Mouse (Mus musculus): ENCODE measurements at regions not wholly inside any gene's neighbourhood (a gene's known extent, or its start where the extent isn't known, plus 50 kb on each side); places are given as distances from the start of the nearest gene placed in this dataset.

- DNase-seq: no peak
- 62% methylated on average over 4 of the region's 4 CpGs for WGBS
- Histone ChIP-seq H3K4me1 (ENCODE audit: control insufficient read depth, insufficient read depth, low read length) (no peaks in the 10 kb centered on the region), H3K4me3 (replicated peaks; ENCODE audit: extremely low read depth, low read depth, low read length) (no peak overlapping the region)
- TF ChIP-seq POLR2A (IDR thresholded peaks at IDR 0.05; ENCODE audit: borderline replicate concordance, extremely low read depth, low read depth, low read length): no peak
- TF ChIP-seq CTCF (IDR thresholded peaks at IDR 0.05; ENCODE audit: insufficient read depth, low read length): no peak
Measured at GRCm38 (mm10) chr4:93540588-93540987, 205.3 kb upstream of the Tusc1 start.

GRCm38 (mm10) chr4:93527382-93527781 is 192.1 kb upstream of the Tusc1 start:
- Histone ChIP-seq H3K4me3 (replicated peaks; ENCODE audit: extremely low read depth, low read depth, low read length) (no peak overlapping the region), H3K4me1 (ENCODE audit: control insufficient read depth, insufficient read depth, low read length) (no peaks in the 10 kb centered on the region)
- TF ChIP-seq POLR2A (IDR thresholded peaks at IDR 0.05; ENCODE audit: borderline replicate concordance, extremely low read depth, low read depth, low read length): no peak
- no peak for TF ChIP-seq CTCF (IDR thresholded peaks at IDR 0.05; ENCODE audit: insufficient read depth, low read length)
- DNase-seq: no peak
- 57% methylated on average over 2 of the region's 2 CpGs for WGBS

- Histone ChIP-seq H3K4me3 (replicated peaks; ENCODE audit: extremely low read depth, low read depth, low read length) (no peak overlapping the region), H3K4me1 (ENCODE audit: control insufficient read depth, insufficient read depth, low read length) (no peaks in the 10 kb centered on the region)
- TF ChIP-seq CTCF (IDR thresholded peaks at IDR 0.05; ENCODE audit: insufficient read depth, low read length): no peak
- no peak for TF ChIP-seq POLR2A (IDR thresholded peaks at IDR 0.05; ENCODE audit: borderline replicate concordance, extremely low read depth, low read depth, low read length)
- 57% methylated on average over 5 of the region's 5 CpGs for WGBS
- DNase-seq: no peak
Measured at GRCm38 (mm10) chr4:93520454-93521100, 185.3 kb upstream of the Tusc1 start.

GRCm38 (mm10) chr4:93518925-93519324 is 183.6 kb upstream of the Tusc1 start:
- no peaks in the 10 kb centered on the region for H3K4me1 ChIP-seq (ENCODE audit: control insufficient read depth, insufficient read depth, low read length)
- TF ChIP-seq CTCF (IDR thresholded peaks at IDR 0.05; ENCODE audit: insufficient read depth, low read length): no peak
- no peak for TF ChIP-seq POLR2A (IDR thresholded peaks at IDR 0.05; ENCODE audit: borderline replicate concordance, extremely low read depth, low read depth, low read length)
- WGBS: 83% methylated on average over 5 of the region's 5 CpGs
- H3K4me3 ChIP-seq (replicated peaks; ENCODE audit: extremely low read depth, low read depth, low read length): no peak overlapping the region
- no peak for DNase-seq

GRCm38 (mm10) chr4:93510771-93511170 is 175.5 kb upstream of the Tusc1 start:
- TF ChIP-seq POLR2A (IDR thresholded peaks at IDR 0.05; ENCODE audit: borderline replicate concordance, extremely low read depth, low read depth, low read length) (no peak), CTCF (IDR thresholded peaks at IDR 0.05; ENCODE audit: insufficient read depth, low read length) (no peak)
- DNase-seq: no peak
- 22% methylated on average over 1 of the region's 1 CpGs for WGBS
- Histone ChIP-seq H3K4me3 (replicated peaks; ENCODE audit: extremely low read depth, low read depth, low read length) (no peak overlapping the region), H3K4me1 (ENCODE audit: control insufficient read depth, insufficient read depth, low read length) (no peaks in the 10 kb centered on the region)

GRCm38 (mm10) chr4:93496871-93497270 is 161.6 kb upstream of the Tusc1 start:
- H3K4me3 ChIP-seq (replicated peaks; ENCODE audit: extremely low read depth, low read depth, low read length): no peak overlapping the region
- H3K4me1 ChIP-seq (ENCODE audit: control insufficient read depth, insufficient read depth, low read length): no peaks in the 10 kb centered on the region
- TF ChIP-seq CTCF (IDR thresholded peaks at IDR 0.05; ENCODE audit: insufficient read depth, low read length) (no peak), POLR2A (IDR thresholded peaks at IDR 0.05; ENCODE audit: borderline replicate concordance, extremely low read depth, low read depth, low read length) (no peak)
- WGBS: 73% methylated on average over 2 of the region's 2 CpGs
- DNase-seq: no peak

- no peak for TF ChIP-seq CTCF (IDR thresholded peaks at IDR 0.05; ENCODE audit: insufficient read depth, low read length)
- TF ChIP-seq POLR2A (IDR thresholded peaks at IDR 0.05; ENCODE audit: borderline replicate concordance, extremely low read depth, low read depth, low read length): no peak
- 88% methylated on average over 4 of the region's 4 CpGs for WGBS
- Histone ChIP-seq H3K4me1 (ENCODE audit: control insufficient read depth, insufficient read depth, low read length) (no peaks in the 10 kb centered on the region), H3K4me3 (replicated peaks; ENCODE audit: extremely low read depth, low read depth, low read length) (no peak overlapping the region)
- no peak for DNase-seq
Measured at GRCm38 (mm10) chr4:93494319-93494718, 159.0 kb upstream of the Tusc1 start.

GRCm38 (mm10) chr4:93493905-93494304 is 158.6 kb upstream of the Tusc1 start:
- DNase-seq: no peak
- TF ChIP-seq POLR2A (IDR thresholded peaks at IDR 0.05; ENCODE audit: borderline replicate concordance, extremely low read depth, low read depth, low read length) (no peak), CTCF (IDR thresholded peaks at IDR 0.05; ENCODE audit: insufficient read depth, low read length) (no peak)
- WGBS: 56% methylated on average over 2 of the region's 2 CpGs

GRCm38 (mm10) chr4:93493326-93493725 is 158.0 kb upstream of the Tusc1 start:
- DNase-seq: no peak
- Histone ChIP-seq H3K4me3 (replicated peaks; ENCODE audit: extremely low read depth, low read depth, low read length) (no peak overlapping the region), H3K4me1 (ENCODE audit: control insufficient read depth, insufficient read depth, low read length) (no peaks in the 10 kb centered on the region)
- TF ChIP-seq POLR2A (IDR thresholded peaks at IDR 0.05; ENCODE audit: borderline replicate concordance, extremely low read depth, low read depth, low read length): no peak
- TF ChIP-seq CTCF (IDR thresholded peaks at IDR 0.05; ENCODE audit: insufficient read depth, low read length): no peak

More at GRCm38 (mm10) chr4:93493905-93494304, 158.6 kb upstream of the Tusc1 start:
- no peaks in the 10 kb centered on the region for H3K4me1 ChIP-seq (ENCODE audit: control insufficient read depth, insufficient read depth, low read length)
- no peak overlapping the region for H3K4me3 ChIP-seq (replicated peaks; ENCODE audit: extremely low read depth, low read depth, low read length)

GRCm38 (mm10) chr4:93488570-93488969 is 153.3 kb upstream of the Tusc1 start:
- WGBS: 62% methylated on average over 1 of the region's 1 CpGs
- TF ChIP-seq CTCF (IDR thresholded peaks at IDR 0.05; ENCODE audit: insufficient read depth, low read length) (no peak), POLR2A (IDR thresholded peaks at IDR 0.05; ENCODE audit: borderline replicate concordance, extremely low read depth, low read depth, low read length) (no peak)
- Histone ChIP-seq H3K4me1 (ENCODE audit: control insufficient read depth, insufficient read depth, low read length) (no peaks in the 10 kb centered on the region), H3K4me3 (replicated peaks; ENCODE audit: extremely low read depth, low read depth, low read length) (no peak overlapping the region)
- no peak for DNase-seq
